Comparison of ENCODE assay signal across 8 mouse cellular contexts in the genomic region with DNA sequence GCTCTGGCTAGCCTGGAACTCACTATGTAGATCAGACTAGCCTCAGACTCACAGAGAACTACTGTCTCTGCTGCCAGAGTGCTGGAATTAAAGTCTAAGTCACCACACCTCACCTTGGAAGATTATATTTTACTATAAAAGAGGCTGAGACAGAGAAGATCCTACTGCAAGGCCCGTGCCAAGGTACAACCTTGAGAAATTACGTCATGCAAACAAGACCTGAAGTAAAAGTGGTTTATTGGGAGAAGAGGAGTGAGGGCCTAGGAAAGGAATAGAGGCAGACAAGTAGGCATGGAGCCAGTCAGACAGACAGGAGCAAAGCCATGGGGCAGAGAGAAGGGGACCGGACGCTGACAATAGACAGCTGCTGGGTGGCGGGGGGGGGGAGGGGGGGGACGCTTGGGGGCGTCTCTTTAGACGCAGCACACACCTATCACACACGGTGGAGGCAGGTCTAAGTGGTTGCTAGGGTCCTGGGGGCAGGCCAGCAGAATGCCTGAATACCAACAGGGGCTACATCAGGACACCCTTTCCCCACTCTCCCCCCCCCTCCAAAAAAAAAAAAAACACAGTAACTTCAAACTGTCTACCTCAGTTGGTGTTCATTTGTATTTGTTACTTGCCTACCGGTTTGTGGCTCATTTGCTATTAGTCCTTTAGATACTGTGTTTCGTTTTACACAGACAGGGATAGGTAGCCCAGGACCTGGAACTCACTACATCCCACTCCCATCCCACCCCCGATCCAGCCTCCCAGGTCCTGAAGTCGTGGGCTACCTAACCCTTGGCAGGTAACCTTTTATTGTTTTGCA. TPM values are rescaled to one million over a fixed set of nuclear protein-coding genes. Genes with fewer than 3 reads are reported as not detected.
DNase-seq lines count a peak whose midpoint lies in the region; ATAC-seq and TF ChIP-seq lines count a peak whose summit lies in the region.

No protein-coding gene starts in this region.

- ATAC-seq in hindbrain, embryonic 14.5 days (ENCODE audit: low FRiP score): peak; percentile 41
- ATAC-seq in liver, embryonic 13.5 days (ENCODE audit: low read depth): no peak; the same call in 1 of the 2 replicates

- peak overlapping the region; percentile 81 for H3K4me2 ChIP-seq in hindbrain, embryonic 14.5 days (replicated peaks)
- H3K4me2 ChIP-seq in liver, embryonic 13.5 days: peak overlapping the region; percentile 85

- no peak for TF ChIP-seq CTCF in left cerebral cortex, adult 2 months (IDR thresholded peaks at IDR 0.05)

- peak overlapping the region; percentile 95 for H3K4me3 ChIP-seq in left cerebral cortex, adult 2 months
- peak overlapping the region; percentile 99 for H3K4me3 ChIP-seq in hindbrain, embryonic 14.5 days (replicated peaks; ENCODE audit: low read length)
- H3K4me3 ChIP-seq in liver, embryonic 13.5 days (replicated peaks): peak overlapping the region; percentile 97

- peak overlapping the region; percentile 93 for H3K9ac ChIP-seq in hindbrain, embryonic 14.5 days
- peak overlapping the region; percentile 91 for H3K9ac ChIP-seq in liver, embryonic 13.5 days

- H3K4me1 ChIP-seq in hindbrain, embryonic 14.5 days (replicated peaks; ENCODE audit: control insufficient read depth, insufficient read depth, low read length): peaks cover 16% of the 10 kb centered on the region
- H3K4me1 ChIP-seq in liver, embryonic 13.5 days (replicated peaks): peaks cover 43% of the 10 kb centered on the region

- no peaks in the 10 kb centered on the region for H3K27me3 ChIP-seq in hindbrain, embryonic 14.5 days (ENCODE audit: control insufficient read depth, insufficient read depth, low read length)
- no peaks in the 10 kb centered on the region for H3K27me3 ChIP-seq in liver, embryonic 13.5 days

- peaks cover 30% of the 10 kb centered on the region for H3K36me3 ChIP-seq in hindbrain, embryonic 14.5 days (replicated peaks; ENCODE audit: control insufficient read depth, insufficient read depth)
- H3K36me3 ChIP-seq in liver, embryonic 13.5 days: peaks cover 33% of the 10 kb centered on the region

- 12% methylated on average over 11 of the region's 13 CpGs for WGBS in hindbrain, embryonic 14.5 days
- 15% methylated on average over 10 of the region's 13 CpGs for WGBS in liver, embryonic 13.5 days (ENCODE audit: insufficient replicate concordance)

- H3K9me3 ChIP-seq in hindbrain, embryonic 14.5 days (ENCODE audit: control insufficient read depth, low read length): no peaks in the 10 kb centered on the region
- H3K9me3 ChIP-seq in liver, embryonic 13.5 days (replicated peaks): no peaks in the 10 kb centered on the region

- H3K27ac ChIP-seq in left cerebral cortex, adult 2 months: peak overlapping the region; percentile 98
- peak overlapping the region; percentile 93 for H3K27ac ChIP-seq in hindbrain, embryonic 14.5 days
- H3K27ac ChIP-seq in liver, embryonic 13.5 days: peak overlapping the region; percentile 91

- intact Hi-C loops in left cerebral cortex, adult 2 months (cut with DNase I): loop anchor here (5.0 kb wide), 1 partner anchor 152 kb away; a partner anchor contains a TSS
- intact Hi-C loops in left cerebral cortex, postnatal 25 days (cut with DNase I): no loop called here

- no peak for DNase-seq in left cerebral cortex, adult 2 months (ENCODE audit: extremely low spot score in 1 of 2, low spot score in 2 of 2)
- no peak for DNase-seq in left cerebral cortex, postnatal 25 days (ENCODE audit: low spot score in 2 of 2)
- peak; percentile 51 for DNase-seq in cerebellum, adult 9-11 months
- no peak for DNase-seq in hindbrain, embryonic 14.5 days (ENCODE audit: low spot score)
- DNase-seq in liver, embryonic 13.5 days: no peak
- peak; percentile 29 for DNase-seq in testis, postnatal 14 days (ENCODE audit: low spot score)
- no peak for DNase-seq in urinary bladder, postnatal 14 days (ENCODE audit: low spot score)
- DNase-seq in adrenal gland, adult 2 months: no peak

RNA-seq across cellular contexts. Expression of a gene that starts 0.7 kb away (rescaled TPM):
- total RNA-seq in left cerebral cortex, adult 2 months (2021): 10 to 100 TPM; 69.2 to 76.6 TPM
- 10 to 100 TPM; 67.2 to 71.4 TPM for total RNA-seq in left cerebral cortex, postnatal 25 days (2021)
- 99.1 and 99.7 TPM in 2 replicates for polyA plus RNA-seq in hindbrain, embryonic 14.5 days (2014; fragmentation: Nextera tagmentation; extraction: Ambion mirVana)
- 32.8 and 40.5 TPM in 2 replicates for polyA plus RNA-seq in liver, embryonic 13.5 days (2015; fragmentation: Nextera tagmentation; extraction: Ambion mirVana)
- 10 to 100 TPM; 66.1 to 93.2 TPM for total RNA-seq in adrenal gland, adult 2 months (2021)
- 23.7 and 31.0 TPM in 2 replicates for polyA plus RNA-seq in adrenal gland, adult 2 months (2012; rRNA removed)

RNA-seq across cellular contexts. Expression of a gene that starts 21.8 kb away (rescaled TPM):
- total RNA-seq in left cerebral cortex, adult 2 months (2021): 10 to 100 TPM; 79.0 to 79.7 TPM
- total RNA-seq in left cerebral cortex, postnatal 25 days (2021): 10 to 100 TPM; 81.2 to 83.2 TPM
- polyA plus RNA-seq in hindbrain, embryonic 14.5 days (2014; fragmentation: Nextera tagmentation; extraction: Ambion mirVana): 147 and 156 TPM in 2 replicates
- polyA plus RNA-seq in liver, embryonic 13.5 days (2015; fragmentation: Nextera tagmentation; extraction: Ambion mirVana): 48.7 and 57.4 TPM in 2 replicates
- total RNA-seq in adrenal gland, adult 2 months (2021): 100 to 1,000 TPM; 101 to 104 TPM
- 4.1 and 4.5 TPM in 2 replicates for polyA plus RNA-seq in adrenal gland, adult 2 months (2012; rRNA removed)

RNA-seq across cellular contexts. Expression of a gene that starts 21.9 kb away (rescaled TPM):
- total RNA-seq in left cerebral cortex, adult 2 months (2021): 100 to 1,000 TPM; 164 to 181 TPM
- 100 to 1,000 TPM; 172 to 178 TPM for total RNA-seq in left cerebral cortex, postnatal 25 days (2021)
- 207 and 215 TPM in 2 replicates for polyA plus RNA-seq in hindbrain, embryonic 14.5 days (2014; fragmentation: Nextera tagmentation; extraction: Ambion mirVana)
- polyA plus RNA-seq in liver, embryonic 13.5 days (2015; fragmentation: Nextera tagmentation; extraction: Ambion mirVana): 145 and 166 TPM in 2 replicates
- 100 to 1,000 TPM; 274 to 368 TPM for total RNA-seq in adrenal gland, adult 2 months (2021)
- polyA plus RNA-seq in adrenal gland, adult 2 months (2012; rRNA removed): 268 and 567 TPM in 2 replicates

RNA-seq across cellular contexts. Expression of a gene that starts 50.1 kb away (rescaled TPM):
- not detected for total RNA-seq in left cerebral cortex, adult 2 months (2021)
- not detected for total RNA-seq in left cerebral cortex, postnatal 25 days (2021)
- polyA plus RNA-seq in hindbrain, embryonic 14.5 days (2014; fragmentation: Nextera tagmentation; extraction: Ambion mirVana): not detected in 2 replicates
- polyA plus RNA-seq in liver, embryonic 13.5 days (2015; fragmentation: Nextera tagmentation; extraction: Ambion mirVana): 0.39 and 0.44 TPM in 2 replicates
- 100 to 1,000 TPM in 1 of 2 experiments, not detected in 1; 112 TPM for total RNA-seq in adrenal gland, adult 2 months (2021)
- polyA plus RNA-seq in adrenal gland, adult 2 months (2012; rRNA removed): 6.3 and 15.7 TPM in 2 replicates

Comparison
In these comparisons a context has a peak if more than half of its experiments do, and no peak if none do; other contexts are left out.
1. DNase-seq: peak in cerebellum, adult 9-11 months (single experiment) and testis, postnatal 14 days (single experiment); none in left cerebral cortex, adult 2 months (0 of 2), left cerebral cortex, postnatal 25 days (0 of 2), hindbrain, embryonic 14.5 days (single experiment), liver, embryonic 13.5 days (single experiment), urinary bladder, postnatal 14 days (single experiment) and adrenal gland, adult 2 months (single experiment).
2. Peak in every context shown above with its lines, with median percentiles within 50 percentile points of each other: H3K27ac ChIP-seq and H3K4me3 ChIP-seq.